Mouse (Mus musculus) urinary bladder, postnatal 10 days (tissue): Measurements from ENCODE around the gene Acoxl.

ENCODE experiments used
- DNase-seq: peaks from one replicate; pipeline ENCODE4 v3.0.0; 2022; ENCODE audit warnings: low spot score

The Acoxl gene

DNA sequence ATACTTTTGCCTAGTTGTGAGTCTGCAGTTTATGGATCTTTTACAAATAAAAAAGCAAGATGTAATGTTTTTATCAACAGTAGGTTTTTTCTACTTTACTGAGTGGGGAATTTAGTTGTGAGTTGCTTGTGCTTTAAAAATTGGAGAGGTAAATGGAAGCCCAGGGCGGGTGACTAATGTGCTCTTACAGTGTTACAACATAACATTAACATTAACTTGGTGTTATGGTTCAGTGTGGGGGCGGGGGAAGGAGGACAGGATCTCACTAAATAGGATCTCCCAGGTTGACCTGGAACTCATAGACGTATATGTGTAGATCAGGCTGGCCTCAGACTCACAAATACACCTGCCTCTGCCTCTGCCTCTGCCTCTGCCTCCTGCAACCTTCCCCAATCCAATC, 306.8 kb downstream of the Acoxl start:
- no peak for DNase-seq

DNA sequence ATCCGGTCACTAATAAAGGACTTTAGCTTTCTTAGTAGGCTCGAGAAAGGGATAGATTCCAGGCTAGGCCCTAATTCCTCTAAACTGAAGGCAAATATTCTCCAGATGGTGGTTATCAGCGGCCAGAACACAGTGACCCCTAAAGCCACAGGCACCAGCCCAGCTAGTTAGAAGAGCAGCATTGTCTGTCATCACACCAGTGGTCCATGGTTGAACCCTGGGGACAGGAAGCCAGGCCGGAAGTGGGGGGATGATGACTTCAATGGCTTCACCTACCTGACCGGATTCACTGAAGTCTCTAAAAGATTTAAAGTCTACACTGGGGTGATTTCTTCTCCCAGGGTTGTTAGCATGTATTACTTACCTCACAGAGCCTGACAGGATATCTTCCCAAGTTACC, 310.9 kb downstream of the Acoxl start:
- no peak for DNase-seq

DNA sequence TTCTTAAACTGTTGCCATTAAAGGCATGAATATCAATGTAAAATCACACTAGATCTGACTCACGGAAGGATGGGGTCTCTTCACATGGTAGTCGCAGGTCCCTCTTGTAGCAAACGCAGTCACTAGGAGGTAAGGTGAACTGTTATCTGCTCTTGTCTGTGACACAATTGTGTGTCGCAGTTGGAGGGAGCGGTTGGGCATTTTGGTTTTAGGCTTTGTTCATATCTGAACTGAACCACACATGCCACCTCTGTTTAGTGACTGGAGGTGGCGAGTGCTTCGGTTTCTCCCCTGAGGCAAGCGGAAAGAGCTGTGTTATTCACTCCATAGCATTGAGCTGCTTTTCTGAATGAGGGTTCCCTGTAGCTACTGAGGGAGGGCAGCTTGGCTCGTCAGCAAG, 313.5 kb downstream of the Acoxl start:
- DNase-seq = no peak

- DNase-seq = no peak
Measured at GRCm38 (mm10) chr2:128152845-128153550, 314.3 kb downstream of the Acoxl start.

DNA sequence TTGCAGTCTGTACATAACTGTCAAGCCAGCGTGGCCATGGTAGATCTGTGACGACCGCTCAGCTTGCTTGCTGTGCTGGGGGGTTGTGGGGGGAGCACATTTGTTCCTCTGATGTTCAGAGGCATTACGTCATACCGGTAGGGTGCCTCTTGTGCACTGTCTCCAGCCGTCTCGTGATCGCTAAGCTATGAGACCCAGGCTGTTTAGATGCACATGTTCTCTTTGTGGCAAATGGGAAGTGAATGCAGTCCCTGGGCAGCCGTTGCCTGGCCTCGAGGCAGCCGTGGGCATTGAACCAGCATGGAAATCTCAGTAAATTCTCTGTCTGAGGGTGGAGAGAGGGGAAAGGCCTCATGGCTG, 314.9 kb downstream of the Acoxl start:
- no peak for DNase-seq

GRCm38 (mm10) chr2:128155412-128156066, 316.9 kb downstream of the Acoxl start:
- no peak for DNase-seq

DNA sequence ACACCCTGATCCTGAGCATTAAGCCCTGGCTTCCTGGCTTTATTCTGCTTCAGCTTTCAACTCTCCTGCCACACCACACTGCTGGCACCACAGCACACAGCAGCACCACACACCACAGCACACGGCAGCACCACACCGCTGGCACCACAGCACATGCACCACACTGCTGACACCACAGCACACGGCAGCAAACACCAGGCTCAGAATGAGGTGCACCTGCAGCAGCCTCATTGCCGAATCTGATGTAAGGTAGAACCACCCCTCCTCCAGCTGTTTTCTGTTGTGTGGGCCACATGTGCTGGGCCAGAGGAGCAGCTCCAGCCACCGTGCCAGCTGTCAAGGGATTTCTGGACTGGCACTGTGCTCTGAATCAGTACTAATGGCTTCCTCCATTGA, 317.4 kb downstream of the Acoxl start:
- no peak for DNase-seq

DNA sequence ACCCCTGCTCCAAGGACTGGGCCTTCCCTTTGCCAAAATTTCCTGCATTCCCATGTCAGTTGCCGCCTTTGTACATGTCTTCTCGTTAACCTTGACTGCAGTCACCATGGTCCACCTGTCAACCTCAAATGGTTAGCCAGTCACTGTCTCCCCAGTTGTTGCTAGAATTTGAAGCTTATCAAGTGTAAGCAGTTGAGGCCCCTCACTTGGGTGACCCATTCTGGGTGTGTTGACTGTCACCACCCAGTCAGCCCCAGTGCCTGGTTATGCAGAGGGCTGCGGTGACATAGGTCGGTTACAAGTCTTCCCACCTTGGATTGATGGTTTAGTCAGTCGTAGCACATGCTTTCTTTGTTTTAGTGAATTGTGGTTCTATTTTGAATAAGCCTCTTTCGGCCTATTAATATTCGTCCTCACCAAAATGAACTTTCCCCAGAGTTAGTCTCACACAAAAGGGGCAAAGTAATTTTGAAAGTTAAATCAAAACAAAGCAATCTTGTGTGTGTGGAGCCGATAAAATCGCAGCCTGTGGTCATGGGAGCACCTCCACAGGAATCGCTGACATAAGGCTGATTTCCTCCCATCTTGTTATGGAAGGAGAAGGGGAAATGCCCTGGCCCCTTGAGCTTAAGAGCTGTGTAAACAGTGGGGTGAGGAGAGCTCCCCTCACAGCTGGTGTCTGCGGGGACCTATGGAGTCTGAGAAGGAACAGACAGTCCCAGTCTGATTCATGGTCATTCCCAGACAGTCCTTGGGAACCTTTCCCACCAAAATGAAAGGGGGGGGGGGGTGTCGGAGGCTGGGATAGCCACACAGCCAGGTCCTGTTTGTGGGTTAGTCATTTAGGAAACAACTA, 318.1 kb downstream of the Acoxl start:
- no peak for DNase-seq

- no peak for DNase-seq
Measured at GRCm38 (mm10) chr2:128158734-128159410, 320.2 kb downstream of the Acoxl start.

DNA sequence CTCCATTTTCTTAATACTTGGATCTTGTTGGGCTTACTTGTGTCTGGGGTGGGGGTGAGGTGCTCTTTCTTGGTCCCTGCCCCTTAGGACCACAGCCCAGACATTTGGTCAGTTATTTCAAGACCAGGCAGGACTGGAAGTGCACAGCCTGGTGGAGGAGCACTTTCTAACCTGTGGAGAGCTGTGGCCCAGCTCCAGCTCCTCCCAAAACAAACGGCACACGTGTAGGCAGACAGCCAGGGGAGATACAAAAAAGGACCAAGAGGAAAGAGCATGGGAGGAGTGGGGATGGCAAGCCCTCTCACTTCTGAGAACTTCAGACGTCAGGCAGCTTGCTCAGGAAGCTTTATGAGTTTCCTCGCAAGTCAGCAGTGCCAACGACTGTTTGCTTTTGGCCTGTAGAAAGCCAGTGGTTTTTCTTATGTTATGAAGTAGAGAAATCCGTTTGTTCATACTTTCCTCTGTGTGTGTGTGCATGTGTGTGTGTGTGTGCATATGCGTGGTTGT, 321.0 kb downstream of the Acoxl start:
- no peak for DNase-seq

- DNase-seq = no peak
Measured at GRCm38 (mm10) chr2:128163177-128163576, 324.5 kb downstream of the Acoxl start.

DNA sequence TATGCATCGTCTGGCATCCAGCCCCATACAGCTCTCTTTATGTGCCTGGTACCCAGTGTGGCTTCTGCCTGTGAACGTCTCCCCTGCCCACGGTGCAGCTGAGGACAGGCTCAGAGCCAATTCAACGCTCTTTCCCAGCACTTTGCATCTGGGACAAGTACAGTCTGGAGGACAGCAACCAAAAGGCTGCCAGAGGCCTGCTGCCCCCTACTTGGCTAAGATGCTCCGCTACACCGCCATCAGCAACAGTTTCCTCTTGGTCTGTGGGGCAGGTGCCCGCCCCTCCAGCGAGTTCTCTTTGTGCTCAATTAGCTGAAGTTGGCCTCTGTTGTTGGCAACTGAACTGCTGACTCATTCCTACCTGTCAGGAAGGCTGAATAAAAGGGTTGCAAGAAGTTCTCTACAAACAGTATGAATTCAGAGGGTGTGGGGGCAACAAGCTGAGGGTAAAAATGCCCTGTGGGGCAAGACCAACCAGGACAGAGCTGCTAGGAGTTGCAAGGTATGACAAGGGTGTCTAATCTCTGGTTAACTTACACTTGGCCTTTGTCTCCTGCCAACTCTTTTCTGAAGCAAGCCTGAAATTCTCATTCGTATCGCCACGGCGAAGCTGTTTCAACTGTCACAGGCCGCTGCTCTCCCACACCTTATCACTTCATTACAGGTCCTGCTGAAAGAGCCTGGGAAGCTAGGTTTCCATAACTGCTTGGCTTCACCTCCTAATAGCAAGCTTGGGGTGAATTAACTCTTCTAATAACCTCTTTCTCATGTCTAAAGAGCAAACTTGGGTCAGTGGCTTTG, 328.1 kb downstream of the Acoxl start:
- DNase-seq = no peak

GRCm38 (mm10) chr2:128167930-128168329, 329.3 kb downstream of the Acoxl start:
- DNase-seq = no peak

GRCm38 (mm10) chr2:128169486-128169885, 330.8 kb downstream of the Acoxl start:
- DNase-seq = no peak

DNA sequence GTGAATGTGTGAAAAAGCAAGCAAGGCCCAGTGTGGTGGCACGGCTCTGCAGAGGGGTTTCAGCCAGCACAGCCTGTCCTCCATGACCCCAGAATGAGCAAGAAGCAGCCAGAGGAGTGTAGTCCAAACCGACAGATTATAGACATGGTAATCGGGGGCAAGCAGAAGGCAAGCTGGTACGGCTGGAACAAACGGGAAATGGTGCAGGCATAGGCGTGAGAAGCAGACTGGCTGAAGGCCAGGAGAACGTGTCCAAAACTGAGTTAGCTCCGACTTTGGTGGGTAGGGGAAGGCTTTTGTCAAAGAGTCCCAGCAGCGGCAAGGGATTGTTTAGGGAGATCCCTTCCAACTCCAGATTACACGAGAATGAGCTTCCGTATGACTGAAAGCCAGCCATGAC, 331.3 kb downstream of the Acoxl start:
- DNase-seq = no peak

DNA sequence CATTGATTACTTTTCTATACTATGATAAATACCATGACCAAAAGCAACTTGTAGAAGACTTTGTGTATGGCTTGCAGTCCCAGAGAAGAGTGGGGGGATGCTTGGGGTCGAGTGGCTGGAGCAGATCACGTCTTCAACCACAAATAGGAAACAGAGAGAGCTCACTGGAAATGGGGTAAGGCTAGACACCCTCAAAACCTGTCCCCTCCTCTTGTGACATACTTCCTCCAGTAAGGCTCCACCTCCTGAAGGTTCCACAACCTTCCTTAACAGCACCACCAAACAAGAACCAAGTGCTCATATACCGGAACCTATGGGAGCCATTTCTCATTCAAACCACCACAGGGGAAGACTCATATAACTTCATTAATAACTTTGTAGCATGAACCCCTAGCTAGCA, 331.9 kb downstream of the Acoxl start:
- no peak for DNase-seq

GRCm38 (mm10) chr2:128172266-128172665, 333.6 kb downstream of the Acoxl start:
- DNase-seq = no peak
